Mouse (Mus musculus) brain, embryonic 14.5 days (tissue): ENCODE measurements around the gene Zc3h12c. TPM values are rescaled to one million over a fixed set of nuclear protein-coding genes. Genes with fewer than 3 reads are reported as not detected.
"Not testable (repeated sequence)": the region's sequence is repeated elsewhere in the genome, so short reads cannot be mapped to it uniquely, and the experiment has no call there.

Source experiments
- DNase-seq: peaks from one replicate; pipeline ENCODE4 v3.0.0-alpha.2; 2011; ENCODE audit warnings: low read depth
- CTCF ChIP-seq: fragments of 200-500 bp; IDR thresholded peaks from 2 replicates; pipeline ENCODE4 v1.5.1; 2012; ENCODE audit warnings: inconsistent platforms, mild to moderate bottlenecking, moderate library complexity, borderline replicate concordance; ENCODE audit not compliant: insufficient read depth, insufficient read length; ENCODE audit errors: extremely low read depth
- POLR2A ChIP-seq: fragments of 200-500 bp; IDR thresholded peaks from 2 replicates; pipeline ENCODE4 v1.6.1; 2012; ENCODE audit warnings: mild to moderate bottlenecking, inconsistent platforms, borderline replicate concordance; ENCODE audit not compliant: poor library complexity, insufficient read depth, insufficient read length, severe bottlenecking; ENCODE audit errors: extremely low read depth
- polyA plus RNA-seq: library from polyadenylated mRNA; depleted of rRNA; stranded (reverse); fragments of >200 nt; gene quantifications from 2 replicates; pipeline ENCODE4 v1.2.3, GENCODE M21; 2012; rRNA removed

Gene Zc3h12c
- polyA plus RNA-seq, 1 experiment, result 10.1 TPM

GRCm38 (mm10) chr9:52091752-52092151 is 76.6 kb downstream of the Zc3h12c start:
- TF ChIP-seq POLR2A, result no peak
- DNase-seq, result no peak

DNA sequence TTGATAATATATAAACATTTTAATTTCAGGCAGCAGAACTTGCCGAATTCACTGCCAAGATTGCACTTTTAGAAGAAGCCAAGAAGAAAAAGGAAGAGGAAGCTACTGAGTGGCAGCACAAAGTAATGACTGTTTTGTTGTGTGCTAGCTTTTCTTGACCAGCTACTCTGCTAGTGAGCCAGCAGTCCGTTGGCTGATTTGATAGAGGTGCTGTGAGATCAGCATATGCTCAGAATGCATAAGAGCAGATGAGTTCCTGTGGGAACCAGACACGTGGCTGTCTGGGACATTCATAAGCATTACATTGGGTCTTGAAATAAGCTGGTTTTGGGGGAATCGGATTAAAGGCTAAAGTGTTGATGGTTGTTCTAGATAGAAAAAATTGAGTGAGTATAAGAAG is 86.0 kb downstream of the Zc3h12c start:
- no peak for TF ChIP-seq POLR2A
- TF ChIP-seq CTCF, result no peak
- DNase-seq, result no peak

- no peak for DNase-seq
- no peak for TF ChIP-seq POLR2A
- TF ChIP-seq CTCF, result no peak
These were observed 86.4 kb downstream of the Zc3h12c start for GRCm38 (mm10) chr9:52081979-52082378.

DNA sequence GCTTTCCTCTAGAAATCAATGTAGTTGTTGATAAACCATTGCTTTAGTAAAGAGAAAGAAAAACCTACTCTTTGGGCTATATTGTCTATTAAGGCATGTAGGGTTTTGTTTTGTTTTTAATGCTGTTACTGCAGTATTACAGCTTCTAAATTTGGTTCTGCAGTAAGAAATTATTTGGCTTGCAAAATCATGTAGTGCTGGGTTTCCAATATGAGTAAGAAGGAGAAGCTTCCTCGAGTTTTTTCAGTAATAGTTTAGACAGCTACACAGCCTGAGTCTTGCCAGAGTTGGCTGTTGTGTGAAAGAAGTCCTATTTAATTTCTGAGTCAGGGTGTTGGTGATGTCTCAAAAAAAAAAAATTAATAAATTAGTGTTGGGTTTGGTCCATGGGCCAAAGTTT is 90.7 kb downstream of the Zc3h12c start:
- no peak for DNase-seq
- no peak for TF ChIP-seq POLR2A

- TF ChIP-seq CTCF (no peak), POLR2A (no peak)
- DNase-seq, result peak; percentile 29
These were observed 92.3 kb downstream of the Zc3h12c start for GRCm38 (mm10) chr9:52076089-52076488.

DNA sequence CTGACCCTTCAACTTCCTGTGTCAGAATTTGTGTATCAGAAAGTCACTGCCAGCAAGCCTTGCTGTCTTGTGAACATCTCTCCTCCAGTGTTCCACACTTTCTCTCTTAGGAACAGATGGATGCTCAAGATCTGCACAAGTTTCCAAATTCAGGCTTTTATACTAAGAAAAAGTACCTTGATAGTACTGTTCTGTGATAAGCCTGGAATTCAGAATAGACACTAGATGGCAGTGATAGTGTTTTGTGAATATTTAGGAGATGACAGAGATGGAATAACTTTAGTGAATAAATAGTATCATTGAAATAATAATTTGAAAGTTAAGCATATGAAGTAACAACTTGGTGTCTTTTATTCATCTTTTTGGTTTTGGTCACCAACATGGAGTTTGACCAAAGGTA is 96.2 kb downstream of the Zc3h12c start:
- peak; percentile 30 for DNase-seq

DNA sequence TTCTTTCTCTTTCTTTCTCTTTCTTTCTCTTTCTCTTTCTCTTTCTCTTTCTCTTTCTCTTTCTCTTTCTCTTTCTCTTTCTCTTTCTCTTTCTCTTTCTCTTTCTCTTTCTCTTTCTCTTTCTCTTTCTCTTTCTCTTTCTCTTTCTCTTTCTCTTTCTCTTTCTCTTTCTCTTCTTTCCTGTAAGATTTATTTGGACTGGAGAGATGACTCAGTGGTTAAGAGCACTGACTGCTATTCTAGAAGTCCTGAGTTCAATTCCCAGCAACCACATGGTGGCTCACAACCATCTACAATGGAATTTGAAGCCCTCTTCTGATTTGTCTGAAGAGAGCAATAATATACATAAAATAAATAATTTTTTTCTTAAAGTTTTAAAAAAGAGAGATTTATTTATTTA is 97.0 kb downstream of the Zc3h12c start:
- DNase-seq, result not testable (repeated sequence)

More for the DNA sequence above, 96.2 kb downstream of the Zc3h12c start:
- TF ChIP-seq CTCF (no peak), POLR2A (no peak)

DNA sequence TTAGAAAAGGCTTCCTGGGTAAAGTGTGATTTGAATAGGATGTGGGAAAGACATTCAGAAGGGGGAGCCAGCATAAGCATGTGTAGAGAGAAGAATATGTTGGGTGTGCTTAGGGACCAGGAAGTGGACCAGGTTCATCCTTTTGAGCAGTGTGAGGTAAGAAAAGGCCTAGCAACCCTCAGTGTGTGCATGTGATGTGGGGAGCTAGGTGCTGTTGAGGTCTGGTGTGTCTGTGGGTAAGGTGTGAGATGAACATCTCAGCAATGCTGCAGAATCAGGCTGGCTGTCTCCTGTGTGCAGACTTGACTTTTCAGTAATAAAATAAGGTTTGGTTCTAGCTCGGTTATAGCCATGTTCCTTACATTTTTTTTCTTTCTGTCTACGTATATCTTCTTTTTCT is 98.3 kb downstream of the Zc3h12c start:
- DNase-seq, result no peak
- no peak for TF ChIP-seq POLR2A
- no peak for TF ChIP-seq CTCF

Other genes starting within 250 kb of the Zc3h12c start
- gene Fdx1, start 205.0 kb downstream of the Zc3h12c start, polyA plus RNA-seq, result 22.4 and 29.1 TPM in 2 replicates
- 44.6 and 59.2 TPM in 2 replicates for gene Rdx, start 121.4 kb downstream of the Zc3h12c start, polyA plus RNA-seq